Mouse (Mus musculus) heart, embryonic 15.5 days (tissue): ENCODE data around the gene Tubal3. TPM values are rescaled to one million over a fixed set of nuclear protein-coding genes. Genes with fewer than 3 reads are reported as not detected.
"Not testable (repeated sequence)": the region's sequence is repeated elsewhere in the genome, so short reads cannot be mapped to it uniquely, and the experiment has no call there.

Experiments
- ATAC-seq: fragments of 200-750 bp; cut with Nextera tagmentation; replicated peaks from 2 replicates; pipeline ENCODE4 v1.8.0; 2017; ENCODE audit warnings: low read depth, moderate TSS enrichment; ENCODE audit not compliant: insufficient number of reproducible peaks, insufficient read depth, low FRiP score
- H3K27ac ChIP-seq: fragments of 300-500 bp; sonication (generic); 2 replicates; pipeline ENCODE4 v1.5.1; 2015; ENCODE audit warnings: mild to moderate bottlenecking, inconsistent platforms
- H3K27me3 ChIP-seq: fragments of 300-500 bp; sonication (generic); 2 replicates; pipeline ENCODE4 v1.6.1; 2015; ENCODE audit warnings: inconsistent platforms
- H3K36me3 ChIP-seq: fragments of 300-500 bp; sonication (generic); 2 replicates; pipeline ENCODE4 v1.6.1; 2015; ENCODE audit warnings: mild to moderate bottlenecking, inconsistent platforms
- H3K4me1 ChIP-seq: fragments of 300-500 bp; sonication (generic); replicated peaks from 2 replicates; pipeline ENCODE4 v1.6.1; 2015; ENCODE audit warnings: inconsistent platforms
- H3K4me2 ChIP-seq: fragments of 300-500 bp; sonication (generic); 2 replicates; pipeline ENCODE4 v1.6.1; 2015; ENCODE audit warnings: inconsistent platforms, mild to moderate bottlenecking, moderate library complexity
- H3K4me3 ChIP-seq: fragments of 300-500 bp; sonication (generic); 2 replicates; pipeline ENCODE4 v1.5.1; 2015; ENCODE audit warnings: mild to moderate bottlenecking, inconsistent platforms
- H3K9ac ChIP-seq: fragments of 300-500 bp; sonication (generic); 2 replicates; pipeline ENCODE4 v1.6.1; 2015; ENCODE audit warnings: mild to moderate bottlenecking, inconsistent platforms
- H3K9me3 ChIP-seq: fragments of 300-500 bp; sonication (generic); replicated peaks from 2 replicates; pipeline ENCODE4 v1.6.1; 2016; ENCODE audit warnings: inconsistent platforms
- WGBS: fragments of 180-500 bp; shearing (Covaris S2); methylation state at CpG from one replicate; pipeline ENCODE4 v1.1.7; 2015; ENCODE audit warnings: mixed read lengths; 5-methylcytosine and 5-hydroxymethylcytosine counted together
- polyA plus RNA-seq: library from polyadenylated mRNA; unstranded; fragments of >200 nt; fragmentation: Nextera tagmentation; extraction: Ambion mirVana; gene quantifications from 2 replicates; pipeline ENCODE4 v1.2.1, GENCODE M21; 2015

Gene Tubal3
- polyA plus RNA-seq, 1 experiment from 2014 or later = not detected

DNA sequence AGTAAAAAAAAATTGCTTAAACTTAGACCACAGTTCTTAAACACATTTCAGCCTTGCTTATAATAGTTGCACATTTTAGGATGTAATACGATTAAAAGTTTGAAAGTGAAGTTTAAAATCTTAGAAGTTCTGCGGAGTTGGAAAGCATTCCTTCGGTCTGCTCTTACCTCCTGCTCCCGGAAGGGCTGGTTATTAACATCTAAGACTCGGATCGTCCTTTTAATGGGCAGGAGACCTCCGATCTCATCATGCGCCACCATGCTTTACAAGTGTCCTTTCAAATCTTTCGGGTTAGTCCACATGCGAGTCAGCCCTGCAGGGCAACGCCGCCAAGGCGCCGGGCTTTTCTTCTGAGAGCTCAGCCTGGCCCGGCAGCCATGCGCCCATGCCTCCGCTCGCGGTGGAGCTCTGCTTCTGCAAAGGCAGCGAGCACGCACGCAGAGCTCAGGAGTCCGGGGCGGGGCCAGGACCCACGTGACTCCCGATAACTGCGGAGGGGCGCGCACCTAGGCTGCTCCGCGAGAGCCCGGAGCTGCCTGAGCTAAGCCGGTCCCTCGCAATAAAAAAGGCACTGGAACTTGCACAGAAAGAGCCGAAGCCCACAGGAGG is 24.8 kb upstream of the Tubal3 start:
- peak; percentile 98 for ATAC-seq
- peak overlapping the region; percentile 69 for H3K9ac ChIP-seq
- no peaks in the 10 kb centered on the region for H3K27me3 ChIP-seq
- H3K36me3 ChIP-seq = peaks cover 5% of the 10 kb centered on the region
- peak overlapping the region; percentile 85 for H3K27ac ChIP-seq
- no peaks in the 10 kb centered on the region for H3K9me3 ChIP-seq
- H3K4me1 ChIP-seq = peaks cover 17% of the 10 kb centered on the region
- peak overlapping the region; percentile 74 for H3K4me2 ChIP-seq
- peak overlapping the region; percentile 70 for H3K4me3 ChIP-seq
- under 1% methylated on average over 35 of the region's 35 CpGs for WGBS

DNA sequence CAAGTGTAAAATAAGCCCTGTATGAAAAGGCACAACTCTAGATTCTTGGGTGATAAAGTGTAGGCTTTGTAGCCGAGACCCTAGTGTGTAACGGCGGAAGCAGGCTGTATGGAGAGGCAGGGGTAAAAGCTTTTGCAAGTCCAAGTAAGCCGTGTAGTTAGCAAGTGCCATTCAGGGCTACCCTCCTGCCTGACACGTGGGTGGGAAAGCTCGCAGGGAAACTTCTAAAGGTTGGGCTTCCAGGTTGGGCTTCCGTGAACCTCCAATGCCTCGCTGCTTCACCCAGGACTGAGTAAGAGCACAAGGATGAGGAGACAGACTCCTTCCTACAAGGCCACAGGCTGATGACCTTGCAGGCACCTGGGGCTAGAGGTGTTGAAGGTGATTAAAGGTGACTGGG is 23.5 kb upstream of the Tubal3 start:
- H3K4me2 ChIP-seq = no peak overlapping the region
- no peak overlapping the region for H3K4me3 ChIP-seq
- no peak for ATAC-seq
- no peaks in the 10 kb centered on the region for H3K27me3 ChIP-seq
- WGBS = 71% methylated on average over 8 of the region's 8 CpGs
- peaks cover 15% of the 10 kb centered on the region for H3K4me1 ChIP-seq
- no peak overlapping the region for H3K9ac ChIP-seq
- H3K36me3 ChIP-seq = no peaks in the 10 kb centered on the region
- H3K27ac ChIP-seq = no peak overlapping the region
- no peaks in the 10 kb centered on the region for H3K9me3 ChIP-seq

DNA sequence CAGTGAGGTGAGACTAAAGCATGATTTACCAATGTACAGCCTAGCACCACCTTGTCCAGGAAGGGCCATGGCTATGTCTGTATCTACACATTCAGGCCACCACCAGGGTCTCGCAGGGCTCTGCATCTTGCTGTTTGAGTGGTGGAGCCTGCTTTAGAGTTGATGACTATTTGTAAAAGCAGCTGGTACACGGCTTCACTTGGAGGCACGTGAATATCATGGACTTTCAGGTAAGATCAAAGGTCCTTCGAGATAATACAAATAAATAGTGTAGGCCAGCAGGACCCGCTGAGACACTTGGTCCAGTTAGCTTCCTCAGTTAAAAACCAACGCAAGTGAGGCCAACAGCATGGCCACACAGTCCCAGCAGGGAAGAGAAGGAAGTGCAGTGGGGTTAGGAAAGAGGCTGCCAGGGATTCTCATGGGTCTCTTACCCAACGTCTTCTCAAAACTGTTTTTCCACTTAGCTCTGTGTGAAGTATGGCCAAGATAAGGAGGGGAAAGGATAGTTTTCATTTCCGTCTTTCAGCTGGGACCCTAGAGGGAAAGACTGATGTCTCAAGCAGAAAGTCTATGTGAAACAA is 22.6 kb upstream of the Tubal3 start:
- WGBS = 78% methylated on average over 8 of the region's 8 CpGs
- ATAC-seq = no peak
- no peak overlapping the region for H3K27ac ChIP-seq
- H3K9ac ChIP-seq = no peak overlapping the region
- H3K9me3 ChIP-seq = no peaks in the 10 kb centered on the region
- no peaks in the 10 kb centered on the region for H3K27me3 ChIP-seq
- H3K4me2 ChIP-seq = no peak overlapping the region
- H3K4me3 ChIP-seq = no peak overlapping the region
- peaks cover 15% of the 10 kb centered on the region for H3K4me1 ChIP-seq
- no peaks in the 10 kb centered on the region for H3K36me3 ChIP-seq

DNA sequence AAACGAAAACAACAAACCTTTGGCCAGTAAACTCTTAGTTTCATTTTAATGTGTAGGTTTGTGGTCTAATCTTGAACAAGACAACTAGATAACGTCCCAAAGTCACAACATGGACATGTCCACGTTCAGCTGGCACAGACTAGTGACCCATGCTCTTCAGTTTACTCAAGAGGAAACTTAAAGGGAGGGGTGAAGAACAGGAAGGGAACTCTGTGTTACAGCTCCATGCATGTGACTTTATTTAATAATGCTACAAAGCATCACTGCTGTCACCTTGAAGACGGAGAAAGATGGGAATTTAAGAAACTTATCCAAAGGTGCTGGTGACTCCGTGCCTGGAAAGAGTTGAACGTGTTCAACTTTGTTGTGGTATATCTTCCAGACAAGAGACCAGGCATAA is 22.0 kb upstream of the Tubal3 start:
- H3K36me3 ChIP-seq = no peaks in the 10 kb centered on the region
- peaks cover 15% of the 10 kb centered on the region for H3K4me1 ChIP-seq
- no peak overlapping the region for H3K4me2 ChIP-seq
- no peak overlapping the region for H3K9ac ChIP-seq
- H3K9me3 ChIP-seq = no peaks in the 10 kb centered on the region
- H3K4me3 ChIP-seq = no peak overlapping the region
- no peak for ATAC-seq
- WGBS = 81% methylated on average over 6 of the region's 6 CpGs
- no peaks in the 10 kb centered on the region for H3K27me3 ChIP-seq
- no peak overlapping the region for H3K27ac ChIP-seq

DNA sequence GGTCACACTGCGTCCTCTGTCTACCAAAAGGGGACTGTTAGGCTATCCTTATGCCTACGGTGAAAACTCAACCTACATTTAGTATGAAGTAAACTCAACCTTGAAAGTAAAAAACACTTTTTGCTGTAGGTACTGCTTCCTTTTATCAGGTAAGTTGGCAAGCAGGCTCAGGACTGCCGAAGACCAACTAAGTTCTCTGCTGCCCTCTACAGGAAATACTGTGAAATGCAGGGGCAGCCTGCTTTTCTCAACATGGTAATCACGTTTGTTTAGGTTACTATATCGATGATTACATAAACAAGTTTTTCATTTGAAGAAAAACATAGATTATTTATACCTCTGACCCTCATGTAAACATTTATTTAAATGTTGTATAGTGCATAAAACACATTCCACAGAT is 21.2 kb upstream of the Tubal3 start:
- Histone ChIP-seq H3K9ac (no peak overlapping the region), H3K36me3 (no peaks in the 10 kb centered on the region), H3K27me3 (no peaks in the 10 kb centered on the region), H3K4me2 (no peak overlapping the region), H3K4me3 (no peak overlapping the region), H3K9me3 (no peaks in the 10 kb centered on the region), H3K27ac (no peak overlapping the region), H3K4me1 (peaks cover 8% of the 10 kb centered on the region)
- no peak for ATAC-seq
- 29% methylated on average over 5 of the region's 5 CpGs for WGBS

DNA sequence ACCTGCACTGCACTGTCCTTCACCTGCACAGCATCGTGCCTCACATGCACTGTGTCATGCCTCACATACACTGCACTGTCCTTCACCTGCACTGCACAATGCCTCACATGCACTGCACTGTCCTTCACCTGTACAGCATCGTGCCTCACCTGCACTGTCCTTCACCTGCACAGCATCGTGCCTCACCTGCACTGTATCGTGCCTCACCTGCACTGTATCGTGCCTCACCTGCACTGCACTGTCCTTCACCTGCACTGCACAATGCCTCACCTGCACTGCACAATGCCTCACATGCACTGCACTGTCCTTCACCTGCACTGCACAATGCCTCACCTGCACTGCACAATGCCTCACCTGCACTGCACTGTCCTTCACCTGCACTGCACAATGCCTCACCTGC is 19.9 kb upstream of the Tubal3 start:
- not testable (repeated sequence) for H3K36me3 ChIP-seq, H3K4me1 ChIP-seq, ATAC-seq, H3K27ac ChIP-seq, H3K9ac ChIP-seq, H3K27me3 ChIP-seq, H3K4me2 ChIP-seq, H3K9me3 ChIP-seq, H3K4me3 ChIP-seq
- WGBS = 93% methylated on average over 5 of the region's 5 CpGs

DNA sequence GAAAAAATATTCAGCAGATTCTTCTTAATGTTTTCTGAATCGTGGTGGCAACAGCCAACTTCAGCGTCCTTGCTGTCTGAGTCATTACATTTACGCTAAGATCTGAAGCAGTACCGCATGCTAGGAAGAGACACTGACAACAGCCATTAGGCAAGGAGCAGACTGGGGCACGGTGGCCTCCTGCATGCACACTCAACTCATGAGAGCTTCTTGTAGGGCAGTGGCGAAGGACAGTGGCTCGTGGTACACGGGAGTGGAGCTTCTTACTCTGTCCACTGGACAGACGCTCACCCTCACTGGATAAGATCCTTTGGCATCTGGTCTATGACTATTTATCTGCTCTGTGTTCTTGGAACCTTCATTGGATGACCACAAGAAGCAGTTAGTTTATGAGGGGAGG is 18.8 kb upstream of the Tubal3 start:
- Histone ChIP-seq H3K27me3 (no peaks in the 10 kb centered on the region), H3K36me3 (peaks cover 5% of the 10 kb centered on the region; the same call in 1 of the 2 replicates), H3K4me1 (no peaks in the 10 kb centered on the region), H3K4me3 (no peak overlapping the region), H3K4me2 (no peak overlapping the region), H3K9ac (no peak overlapping the region), H3K27ac (no peak overlapping the region), H3K9me3 (no peaks in the 10 kb centered on the region)
- ATAC-seq = no peak
- 85% methylated on average over 9 of the region's 9 CpGs for WGBS

DNA sequence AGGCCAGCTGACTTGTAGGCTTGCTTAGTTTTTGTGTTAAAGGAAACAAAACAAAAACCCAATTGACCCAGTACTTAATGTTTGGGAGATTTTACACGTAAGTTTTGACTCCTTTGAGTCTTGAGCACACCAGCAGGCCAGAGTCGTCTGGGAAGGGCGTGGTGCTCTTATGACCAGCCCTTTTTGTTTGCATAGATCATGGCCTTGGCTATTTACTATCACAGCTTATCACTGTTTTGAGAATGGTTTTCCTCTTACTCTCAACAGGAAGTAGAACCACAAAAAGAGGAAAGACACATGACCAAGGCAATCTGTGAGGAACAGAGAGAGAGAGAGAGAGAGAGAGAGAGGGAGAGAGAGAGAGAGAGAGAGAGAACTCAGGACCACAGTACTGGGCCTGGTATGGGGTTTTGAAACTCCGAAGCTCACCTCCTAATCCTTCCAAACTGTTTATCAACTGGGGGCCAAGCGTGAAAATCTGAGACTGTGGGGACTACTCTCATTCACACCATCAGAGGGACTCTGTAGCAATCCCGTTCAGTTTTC is 10.8 kb upstream of the Tubal3 start:
- no peak overlapping the region for H3K4me3 ChIP-seq
- no peaks in the 10 kb centered on the region for H3K9me3 ChIP-seq
- H3K27me3 ChIP-seq = no peaks in the 10 kb centered on the region
- H3K4me2 ChIP-seq = no peak overlapping the region
- peaks cover 6% of the 10 kb centered on the region for H3K4me1 ChIP-seq
- H3K36me3 ChIP-seq = peaks cover 10% of the 10 kb centered on the region; the same call in 1 of the 2 replicates
- ATAC-seq = no peak
- no peak overlapping the region for H3K9ac ChIP-seq
- 64% methylated on average over 6 of the region's 6 CpGs for WGBS
- no peak overlapping the region for H3K27ac ChIP-seq

DNA sequence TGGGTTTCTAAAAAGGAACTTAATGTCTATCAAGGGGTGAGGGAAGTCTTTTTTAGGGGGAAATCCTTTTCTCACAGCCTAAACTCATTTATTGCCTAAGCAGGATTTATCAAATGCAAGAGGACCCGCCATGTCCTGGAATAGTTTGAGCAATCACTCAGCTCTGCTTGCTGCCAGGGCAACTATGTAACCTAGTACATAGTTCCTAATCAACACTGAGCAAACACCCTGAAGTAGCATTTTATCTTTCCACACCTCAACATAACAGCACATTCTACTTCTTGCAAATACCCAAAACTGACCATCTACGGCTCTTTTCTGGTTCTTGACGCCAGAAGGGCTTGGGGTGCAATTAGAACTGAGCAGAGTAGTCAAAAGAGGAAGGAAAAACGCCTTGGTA is 9.8 kb upstream of the Tubal3 start:
- Histone ChIP-seq H3K4me3 (no peak overlapping the region), H3K4me1 (peaks cover 6% of the 10 kb centered on the region), H3K27ac (no peak overlapping the region), H3K4me2 (no peak overlapping the region), H3K9me3 (no peaks in the 10 kb centered on the region), H3K9ac (no peak overlapping the region), H3K36me3 (peaks cover 7% of the 10 kb centered on the region; the same call in 1 of the 2 replicates), H3K27me3 (no peaks in the 10 kb centered on the region)
- ATAC-seq = no peak
- WGBS = 45% methylated on average over 4 of the region's 4 CpGs

DNA sequence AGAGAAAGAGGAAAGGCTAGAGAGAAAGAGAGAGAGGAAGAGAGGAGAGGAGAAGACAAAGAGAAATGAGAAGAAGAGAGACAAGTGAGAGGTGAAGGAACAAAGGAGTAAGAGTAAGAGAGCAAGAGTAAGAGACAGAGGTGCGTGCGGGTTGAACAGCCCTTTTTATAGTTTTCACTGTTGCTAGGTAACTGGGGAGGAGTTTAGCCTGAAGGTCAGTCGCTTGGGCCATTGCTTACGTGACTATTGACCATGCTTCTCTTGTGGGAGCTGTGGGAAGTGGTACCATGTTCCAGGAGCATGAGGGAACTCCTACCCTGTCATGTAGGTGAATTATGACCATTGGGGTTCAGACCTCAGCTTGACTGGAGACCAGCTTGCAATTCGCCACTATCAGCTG is 7.7 kb upstream of the Tubal3 start:
- Histone ChIP-seq H3K9ac (no peak overlapping the region), H3K4me1 (peaks cover 9% of the 10 kb centered on the region), H3K4me3 (no peak overlapping the region), H3K9me3 (no peaks in the 10 kb centered on the region), H3K27ac (no peak overlapping the region), H3K27me3 (no peaks in the 10 kb centered on the region), H3K4me2 (no peak overlapping the region), H3K36me3 (0 out of 2 replicates have a peak, but pooled peaks cover 4% of the 10 kb centered on the region)
- 87% methylated on average over 5 of the region's 5 CpGs for WGBS
- no peak for ATAC-seq

DNA sequence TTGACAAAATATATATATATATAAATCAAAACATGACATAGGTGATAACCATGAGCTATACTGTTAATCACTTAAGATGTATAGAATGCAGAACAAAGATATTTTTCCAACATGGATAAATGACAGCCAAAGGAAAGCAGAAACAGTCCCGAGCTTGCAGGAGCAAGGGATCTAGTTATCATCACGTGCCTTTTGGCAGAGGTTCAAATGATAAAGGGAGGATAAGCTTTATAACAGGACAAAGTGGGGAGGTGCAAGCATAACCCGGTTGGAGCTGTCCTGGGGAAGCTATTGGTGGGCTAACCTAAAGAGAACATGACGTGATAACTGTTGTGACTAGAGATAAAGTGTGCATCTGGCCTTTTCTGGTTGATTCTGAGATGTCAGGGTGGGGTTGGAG is 4.6 kb upstream of the Tubal3 start:
- Histone ChIP-seq H3K9me3 (no peaks in the 10 kb centered on the region), H3K36me3 (0 out of 2 replicates have a peak, but pooled peaks cover 4% of the 10 kb centered on the region), H3K27ac (no peak overlapping the region), H3K27me3 (no peaks in the 10 kb centered on the region), H3K4me2 (no peak overlapping the region), H3K9ac (no peak overlapping the region), H3K4me1 (peaks cover 12% of the 10 kb centered on the region; the same call in 1 of the 2 replicates), H3K4me3 (no peak overlapping the region)
- 18% methylated on average over 4 of the region's 4 CpGs for WGBS
- ATAC-seq = no peak

DNA sequence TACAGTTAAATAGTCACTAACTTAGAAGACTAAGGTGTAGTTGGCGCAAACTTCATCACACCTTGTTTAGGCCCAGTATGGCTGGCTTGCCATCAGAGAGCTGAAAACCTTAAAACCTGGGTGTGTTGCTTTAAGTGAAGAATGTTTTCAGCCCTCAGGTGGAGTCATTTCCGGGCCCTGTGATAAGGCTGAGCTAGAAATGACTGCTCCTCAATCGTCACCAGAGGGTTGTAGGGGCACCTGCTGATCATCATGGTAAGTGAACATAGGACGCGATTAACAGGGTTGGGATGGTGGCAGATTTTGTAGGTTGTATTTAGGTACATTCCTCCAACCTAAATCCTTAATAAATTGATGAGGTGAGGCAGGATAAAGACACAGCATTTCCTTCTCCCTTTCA is 6.4 kb downstream of the Tubal3 start:
- WGBS = 70% methylated on average over 5 of the region's 5 CpGs
- ATAC-seq = no peak
- Histone ChIP-seq H3K36me3 (no peaks in the 10 kb centered on the region), H3K27ac (no peak overlapping the region), H3K9me3 (no peaks in the 10 kb centered on the region), H3K4me1 (no peaks in the 10 kb centered on the region), H3K9ac (no peak overlapping the region), H3K4me3 (no peak overlapping the region), H3K27me3 (no peaks in the 10 kb centered on the region), H3K4me2 (no peak overlapping the region)
